Mouse (Mus musculus): ENCODE results near the gene Mgat3.

GRCm38 (mm10) chr15:80142130-80142529, 31.4 kb upstream of the Mgat3 start:
- TF ChIP-seq CTCF (IDR thresholded peaks at IDR 0.05; ENCODE audit: low read depth), result peak; percentile 53
- TF ChIP-seq EP300 (IDR thresholded peaks at IDR 0.05; ENCODE audit: low read depth), result no peak
